Mouse (Mus musculus) layer of hippocampus, postnatal 25 days (tissue): ENCODE measurements at regions not wholly inside any gene's neighbourhood (a gene's known extent, or its start where the extent isn't known, plus 50 kb on each side); places are given as distances from the start of the nearest gene placed in this dataset.

Source experiments
- DNase-seq, 2 experiments: peaks; one replicate each; pipeline ENCODE4 v3.0.0; 2022; ENCODE audit warnings: mixed read lengths in 2 of 2, low spot score in 1 of 2; ENCODE audit errors: extremely low spot score in 1 of 2

DNA sequence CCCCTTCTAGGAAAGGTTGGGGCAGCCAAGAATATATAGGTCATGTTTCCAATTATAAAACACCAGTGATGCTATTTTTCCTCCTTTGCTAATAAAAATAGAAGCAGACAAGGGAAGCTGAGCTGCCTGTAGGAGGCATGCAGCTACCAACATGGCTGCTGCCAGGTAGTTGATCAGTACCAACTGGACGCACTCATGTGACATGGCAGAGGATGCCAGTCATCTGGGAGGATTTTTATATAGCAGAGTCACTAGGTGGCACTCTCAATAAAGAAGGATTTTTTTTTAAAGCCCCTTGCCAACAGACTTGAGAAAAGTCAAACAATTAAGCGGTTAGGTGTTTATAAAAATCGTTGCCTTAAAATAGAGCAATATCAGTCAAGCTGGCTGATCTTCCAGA is 273.5 kb downstream of the Mex3b start:
- no peak for DNase-seq

GRCm38 (mm10) chr7:83144018-83144417 is 276.9 kb downstream of the Mex3b start:
- DNase-seq = no peak

GRCm38 (mm10) chr7:83145551-83145950 is 278.4 kb downstream of the Mex3b start:
- DNase-seq = no peak

DNA sequence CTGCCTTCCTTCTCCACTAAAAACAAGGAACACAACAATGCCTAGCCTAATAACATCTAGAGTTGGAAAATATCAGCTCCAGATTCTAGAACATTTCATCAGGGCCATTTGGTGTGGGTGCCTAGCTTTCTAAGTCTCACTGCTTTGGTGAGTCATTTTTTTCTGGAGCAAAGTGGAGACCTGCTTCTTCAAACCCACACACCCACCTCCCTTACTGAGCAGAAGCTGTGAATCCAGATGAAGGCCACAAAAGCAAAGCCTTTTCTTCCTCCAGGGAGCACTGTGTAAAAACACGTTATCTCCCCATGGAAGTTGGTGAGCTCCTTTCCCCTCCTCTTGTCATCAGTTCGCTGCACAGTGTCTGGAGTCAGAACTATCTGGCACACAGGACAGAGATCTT is 294.1 kb downstream of the Mex3b start:
- no peak for DNase-seq

DNA sequence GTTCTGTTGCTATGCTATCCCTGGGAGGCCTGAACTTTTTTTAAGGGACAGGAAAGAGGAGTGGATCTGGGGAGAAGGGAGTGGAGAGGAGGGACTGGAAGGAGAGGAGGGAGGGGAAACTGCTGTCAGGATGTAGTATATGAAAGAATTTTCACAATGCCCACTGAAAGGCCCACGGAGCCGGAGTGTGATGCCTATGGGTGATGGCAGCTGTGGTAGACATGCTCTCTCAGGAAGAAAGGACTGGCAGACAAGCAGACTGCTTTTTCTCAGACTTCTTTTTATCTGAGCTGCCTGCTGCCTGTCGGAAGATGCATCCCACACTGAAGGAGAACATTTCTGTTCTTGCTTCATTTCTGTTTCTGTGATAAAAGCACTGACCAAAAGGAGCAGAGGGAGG is 295.7 kb downstream of the Mex3b start:
- no peak for DNase-seq

DNA sequence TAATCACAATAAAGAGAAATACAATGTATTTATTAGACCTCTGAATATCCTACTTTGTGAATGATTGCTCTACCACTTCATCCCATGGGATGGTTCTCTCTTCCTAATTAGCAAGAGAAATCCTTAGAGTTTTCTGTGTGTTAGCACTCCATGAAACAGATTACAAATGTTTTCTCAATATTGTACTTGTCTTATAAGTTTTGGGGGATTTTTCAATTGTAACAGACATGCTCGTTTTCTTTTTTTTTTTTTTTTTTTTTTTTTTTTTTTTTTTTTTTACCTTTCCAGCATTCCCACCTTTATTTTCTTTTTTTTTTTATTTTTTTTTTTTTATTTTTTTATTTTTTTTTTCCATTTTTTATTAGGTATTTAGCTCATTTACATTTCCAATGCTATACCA is 312.3 kb downstream of the Mex3b start:
- DNase-seq = no peak

GRCm38 (mm10) chr7:83186341-83186740 is 319.2 kb downstream of the Mex3b start:
- no peak for DNase-seq

GRCm38 (mm10) chr7:83195896-83196537 is 328.9 kb downstream of the Mex3b start:
- no peak for DNase-seq

GRCm38 (mm10) chr7:83197490-83197889 is 330.4 kb downstream of the Mex3b start:
- DNase-seq = no peak

- DNase-seq = no peak
Measured at GRCm38 (mm10) chr7:83201126-83201686, 334.1 kb downstream of the Mex3b start.

GRCm38 (mm10) chr7:83201768-83202493 is 334.8 kb downstream of the Mex3b start:
- DNase-seq = peak; percentile 42 to 53

DNA sequence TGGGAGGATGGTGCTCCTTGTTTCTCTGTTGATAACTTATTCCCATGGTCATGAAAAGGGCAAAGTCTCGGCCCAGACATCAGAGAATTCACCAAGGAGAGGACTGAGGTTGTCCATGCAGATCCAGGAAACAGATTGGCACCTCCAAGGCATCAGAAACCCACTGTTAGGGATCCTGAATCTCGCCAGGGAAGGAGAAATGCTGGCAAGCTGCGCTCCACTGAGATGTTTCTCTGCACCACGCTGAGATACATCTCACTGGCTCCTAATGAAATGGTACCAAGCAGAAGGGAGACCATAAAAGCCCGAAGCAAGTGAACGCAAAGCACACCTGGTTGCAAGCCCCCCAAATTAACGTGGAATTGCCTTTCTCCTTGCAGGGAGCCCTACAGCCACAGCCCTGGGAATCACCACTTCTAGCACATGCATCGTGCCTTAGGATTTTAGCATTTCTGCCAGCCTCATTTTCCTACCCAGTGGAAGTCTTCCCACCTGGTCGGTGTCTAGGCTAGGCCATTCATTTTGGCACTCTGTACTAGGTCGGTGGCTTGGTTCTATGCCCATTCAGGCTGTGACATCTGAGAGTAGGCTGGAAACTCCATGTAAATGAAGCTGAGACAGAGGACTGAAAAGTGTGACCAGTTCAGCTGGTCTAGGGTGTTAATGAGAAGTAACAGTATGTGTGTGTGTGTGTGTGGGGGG is 336.3 kb downstream of the Mex3b start:
- DNase-seq = peak in 1 of 2 experiments; percentile 5

GRCm38 (mm10) chr7:83204013-83204365 is 336.9 kb downstream of the Mex3b start:
- no peak for DNase-seq

- DNase-seq = peak in 1 of 2 experiments; percentile 5
Measured at GRCm38 (mm10) chr7:83204701-83205100, 337.6 kb downstream of the Mex3b start.

DNA sequence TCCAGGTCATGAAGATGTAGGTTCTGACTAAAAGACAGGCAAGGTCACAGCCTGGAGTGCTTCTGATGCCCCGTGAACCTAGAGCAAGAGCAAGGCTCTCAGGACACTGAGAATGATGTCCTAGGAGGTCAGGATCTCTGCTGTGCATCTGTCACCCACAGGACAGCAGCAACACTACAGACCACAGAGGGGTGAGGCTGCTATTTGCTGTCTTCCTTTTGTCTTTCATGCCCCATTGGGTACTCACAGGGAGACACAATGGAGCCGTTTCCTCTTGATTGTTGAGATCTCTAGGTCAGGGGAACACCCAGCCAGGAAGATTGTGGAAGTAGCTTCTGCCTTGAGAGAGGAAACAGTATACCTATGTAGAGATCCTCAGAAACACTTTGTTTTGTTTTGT is 339.9 kb downstream of the Mex3b start:
- DNase-seq = no peak

- DNase-seq = no peak
Measured at GRCm38 (mm10) chr7:83211611-83212010, 344.5 kb downstream of the Mex3b start.

DNA sequence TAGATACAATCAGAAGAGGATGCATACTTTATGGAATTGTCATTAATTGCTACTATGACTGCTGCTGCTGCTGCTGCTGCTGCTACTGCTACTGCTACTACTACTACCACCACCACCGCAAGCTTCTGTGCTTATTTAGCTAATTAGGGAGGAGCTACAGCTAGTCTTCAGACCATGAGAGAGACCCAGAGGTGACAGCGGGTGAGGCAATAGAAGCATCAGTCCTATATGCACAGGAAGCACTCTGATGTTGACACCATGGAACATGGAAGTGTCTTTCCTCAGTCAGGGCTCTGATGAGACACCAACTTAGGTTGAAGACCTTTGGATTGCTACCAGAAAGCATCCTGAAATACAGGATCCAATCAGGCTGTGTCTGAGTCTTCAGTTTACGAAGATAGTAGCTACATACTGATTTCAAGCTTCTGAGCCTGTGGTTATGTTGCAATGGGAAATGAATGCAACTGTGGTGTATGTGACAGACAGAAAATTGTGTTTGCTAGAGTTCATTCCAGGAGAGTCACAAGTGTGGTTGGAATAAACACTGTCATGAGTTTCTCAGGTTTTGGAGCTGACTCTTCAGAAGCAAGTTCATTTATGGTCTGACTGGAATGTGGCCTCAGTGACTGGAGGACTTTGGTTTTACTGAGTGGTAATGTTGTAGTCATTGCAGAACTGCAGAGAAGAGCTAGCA is 355.0 kb downstream of the Mex3b start:
- DNase-seq = no peak

DNA sequence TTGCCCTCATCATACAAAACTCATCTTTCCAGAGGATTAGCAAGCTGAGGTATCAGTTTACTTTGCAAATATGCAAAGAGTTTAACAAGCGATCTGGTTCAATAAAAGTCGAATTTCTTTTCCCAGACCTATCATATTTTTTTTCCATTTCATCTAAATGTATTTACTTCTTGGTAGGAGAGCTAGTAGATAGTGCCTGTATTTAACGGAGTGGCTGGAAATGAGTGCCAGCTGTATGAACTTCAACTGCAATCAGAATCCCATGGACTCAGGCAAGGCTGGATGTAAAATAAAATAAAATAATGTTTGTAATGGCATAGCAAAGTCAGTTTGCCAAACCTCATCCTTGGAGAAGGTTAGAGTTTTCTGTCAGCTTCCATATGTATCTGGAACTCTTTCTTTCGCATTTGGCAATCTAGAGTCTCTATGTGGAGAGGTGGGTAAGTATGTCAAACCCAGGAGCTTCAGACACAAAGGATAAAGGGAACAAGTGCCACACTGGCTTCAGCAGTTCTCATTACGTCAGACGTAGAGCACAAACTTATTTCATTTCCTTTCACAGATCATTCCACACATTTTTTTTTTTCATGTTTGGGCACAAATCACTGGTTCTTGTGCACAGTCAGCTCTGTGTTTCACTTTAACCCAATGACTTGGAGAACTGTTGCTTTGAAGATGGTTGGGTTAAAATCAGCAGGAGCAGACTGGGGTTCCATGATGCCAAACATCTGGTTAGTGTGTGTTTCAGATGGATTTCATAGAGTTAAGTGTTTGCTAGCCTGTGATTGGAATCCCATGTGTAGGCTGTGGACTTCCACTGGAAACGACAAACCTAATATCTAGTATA is 357.2 kb upstream of the Tmc3 start:
- no peak for DNase-seq

- DNase-seq = peak; percentile 30 to 43
Measured at GRCm38 (mm10) chr7:83230496-83231325, 354.0 kb upstream of the Tmc3 start.
